Mouse (Mus musculus) forebrain, postnatal 0 days (tissue): Measurements from ENCODE around the gene Rdh16f1. TPM values are rescaled to one million over a fixed set of nuclear protein-coding genes. Genes with fewer than 3 reads are reported as not detected.

Experiments used
- ATAC-seq: fragments of 200-750 bp; cut with Nextera tagmentation; 2 replicates; pipeline ENCODE4 v1.8.0; 2017; ENCODE audit warnings: mild to moderate bottlenecking, moderate library complexity
- DNase-seq: peaks from one replicate; pipeline ENCODE4 v3.0.0-alpha.2; 2015
- H3K27ac ChIP-seq: fragments of 300-500 bp; sonication (generic); 2 replicates; pipeline ENCODE4 v1.5.1; 2014; ENCODE audit warnings: low read depth, mild to moderate bottlenecking, antibody characterized with exemption, low read length, moderate library complexity, mixed read lengths
- H3K27me3 ChIP-seq: fragments of 300-500 bp; sonication (generic); 2 replicates; pipeline ENCODE4 v1.6.1; 2014; ENCODE audit warnings: mild to moderate bottlenecking, low read length, mixed read lengths; ENCODE audit not compliant: insufficient read depth
- H3K36me3 ChIP-seq: fragments of 300-500 bp; sonication (generic); 2 replicates; pipeline ENCODE4 v1.6.1; 2014; ENCODE audit warnings: mild to moderate bottlenecking, moderate library complexity; ENCODE audit not compliant: insufficient read depth
- H3K4me1 ChIP-seq: fragments of 300-500 bp; sonication (generic); 2 replicates; pipeline ENCODE4 v1.6.1; 2014; ENCODE audit warnings: antibody characterized with exemption; ENCODE audit not compliant: insufficient read depth
- H3K4me2 ChIP-seq: fragments of 300-500 bp; sonication (generic); 2 replicates; pipeline ENCODE4 v1.6.1; 2014; ENCODE audit warnings: low read depth, mild to moderate bottlenecking, moderate library complexity
- H3K4me3 ChIP-seq: fragments of 300-500 bp; sonication (generic); 2 replicates; pipeline ENCODE4 v1.5.1; 2014; ENCODE audit warnings: low read depth, low read length, mixed read lengths
- H3K9ac ChIP-seq: fragments of 300-500 bp; sonication (generic); 2 replicates; pipeline ENCODE4 v1.6.1; 2014; ENCODE audit warnings: mild to moderate bottlenecking
- H3K9me3 ChIP-seq: fragments of 300-500 bp; sonication (generic); 2 replicates; pipeline ENCODE4 v1.6.1; 2016; ENCODE audit warnings: low read length
- CTCF ChIP-seq: sonication (generic); IDR thresholded peaks from 2 replicates; pipeline ENCODE4 v1.5.1; 2016; ENCODE audit warnings: antibody characterized with exemption, control low read depth, low read depth
- WGBS: fragments of 180-500 bp; shearing (Covaris S2); extraction: QIAGEN DNeasy Blood & Tissue Kit; methylation state at CpG from one replicate; pipeline ENCODE4 v1.1.7; 2014; 5-methylcytosine and 5-hydroxymethylcytosine counted together
- polyA plus RNA-seq: library from polyadenylated mRNA; unstranded; fragments of >200 nt; fragmentation: Nextera tagmentation; extraction: Ambion mirVana; gene quantifications from 2 replicates; pipeline ENCODE4 v1.2.1, GENCODE M21; 2015
- total RNA-seq: library from RNA; depleted of rRNA; stranded (reverse); fragments of >200 nt; gene quantifications from 2 replicates; pipeline ENCODE4 v1.2.3, GENCODE M21; 2014

The Rdh16f1 gene
- total and polyA plus RNA-seq, 2 experiments from 2014 or later = not detected

GRCm38 (mm10) chr10:127737552-127737951, 22.0 kb upstream of the Rdh16f1 start:
- Histone ChIP-seq H3K9me3 (no peaks in the 10 kb centered on the region), H3K27me3 (no peaks in the 10 kb centered on the region), H3K4me3 (no peak overlapping the region), H3K36me3 (peaks cover 13% of the 10 kb centered on the region), H3K4me1 (no peaks in the 10 kb centered on the region; the same call in 1 of the 2 replicates), H3K4me2 (no peak overlapping the region), H3K9ac (no peak overlapping the region), H3K27ac (no peak overlapping the region)
- TF ChIP-seq CTCF = no peak
- 25% methylated on average over 2 of the region's 2 CpGs for WGBS
- no peak for DNase-seq
- ATAC-seq = no peak

- Histone ChIP-seq H3K9me3 (no peaks in the 10 kb centered on the region), H3K36me3 (peaks cover 20% of the 10 kb centered on the region), H3K4me1 (no peaks in the 10 kb centered on the region; the same call in 1 of the 2 replicates), H3K27ac (no peak overlapping the region), H3K4me3 (no peak overlapping the region), H3K4me2 (no peak overlapping the region), H3K9ac (peak overlapping the region; percentile 84; the same call in 1 of the 2 replicates), H3K27me3 (no peaks in the 10 kb centered on the region)
- no peak for ATAC-seq
- TF ChIP-seq CTCF = peak; percentile 70
- WGBS = 51% methylated on average over 13 of the region's 13 CpGs
- peak; percentile 34 for DNase-seq
These were observed 21.3 kb upstream of the Rdh16f1 start for GRCm38 (mm10) chr10:127738151-127738882.

GRCm38 (mm10) chr10:127739083-127739660, 20.4 kb upstream of the Rdh16f1 start, which contains the start of gene Zbtb39:
Zbtb39 (plus strand) TSS chr10:127739538.
- Histone ChIP-seq H3K4me1 (no peaks in the 10 kb centered on the region; the same call in 1 of the 2 replicates), H3K36me3 (peaks cover 29% of the 10 kb centered on the region), H3K4me3 (peak within 1 kb of the TSS; percentile 94), H3K9me3 (no peaks in the 10 kb centered on the region), H3K9ac (peak within 1 kb of the TSS; percentile 84), H3K27ac (peak within 1 kb of the TSS; percentile 76), H3K27me3 (no peaks in the 10 kb centered on the region), H3K4me2 (peak within 1 kb of the TSS; percentile 65)
- DNase-seq (peak; percentile 85), ATAC-seq (peak; percentile 92)
- peak; percentile 64 for TF ChIP-seq CTCF
- WGBS = 8% methylated on average over 23 of the region's 61 CpGs

- DNase-seq = peak; percentile 23
- Histone ChIP-seq H3K4me3 (peak overlapping the region; percentile 94), H3K27me3 (no peaks in the 10 kb centered on the region), H3K36me3 (peaks cover 34% of the 10 kb centered on the region), H3K9me3 (no peaks in the 10 kb centered on the region), H3K27ac (peak overlapping the region; percentile 76), H3K4me2 (peak overlapping the region; percentile 65), H3K4me1 (no peaks in the 10 kb centered on the region; the same call in 1 of the 2 replicates), H3K9ac (peak overlapping the region; percentile 84)
- no peak for TF ChIP-seq CTCF
- under 1% methylated on average over 37 of the region's 55 CpGs for WGBS
- ATAC-seq = peak; percentile 58
These were observed 19.9 kb upstream of the Rdh16f1 start for GRCm38 (mm10) chr10:127739661-127740161.

GRCm38 (mm10) chr10:127744661-127745060, 14.9 kb upstream of the Rdh16f1 start:
- TF ChIP-seq CTCF = peak; percentile 63
- no peaks in the 10 kb centered on the region for H3K9me3 ChIP-seq
- DNase-seq = peak; percentile 42
- WGBS = 70% methylated on average over 5 of the region's 5 CpGs
- H3K4me2 ChIP-seq = no peak overlapping the region
- no peak overlapping the region for H3K27ac ChIP-seq
- H3K4me1 ChIP-seq = no peaks in the 10 kb centered on the region; the same call in 1 of the 2 replicates
- ATAC-seq = no peak
- no peaks in the 10 kb centered on the region for H3K27me3 ChIP-seq
- no peak overlapping the region for H3K4me3 ChIP-seq
- H3K9ac ChIP-seq = no peak overlapping the region
- H3K36me3 ChIP-seq = peaks cover 56% of the 10 kb centered on the region

GRCm38 (mm10) chr10:127745886-127746285, 13.7 kb upstream of the Rdh16f1 start:
- ATAC-seq = no peak
- Histone ChIP-seq H3K27ac (no peak overlapping the region), H3K4me3 (no peak overlapping the region), H3K9me3 (no peaks in the 10 kb centered on the region), H3K9ac (no peak overlapping the region), H3K27me3 (no peaks in the 10 kb centered on the region), H3K4me1 (no peaks in the 10 kb centered on the region), H3K36me3 (peaks cover 56% of the 10 kb centered on the region), H3K4me2 (no peak overlapping the region)
- 76% methylated on average over 5 of the region's 5 CpGs for WGBS
- no peak for TF ChIP-seq CTCF
- DNase-seq = no peak

- no peak for TF ChIP-seq CTCF
- Histone ChIP-seq H3K36me3 (peaks cover 46% of the 10 kb centered on the region), H3K27me3 (no peaks in the 10 kb centered on the region), H3K9ac (no peak overlapping the region), H3K27ac (no peak overlapping the region), H3K9me3 (no peaks in the 10 kb centered on the region), H3K4me2 (no peak overlapping the region), H3K4me3 (no peak overlapping the region), H3K4me1 (no peaks in the 10 kb centered on the region)
- 93% methylated on average over 8 of the region's 8 CpGs for WGBS
- DNase-seq (no peak), ATAC-seq (no peak)
These were observed 12.3 kb upstream of the Rdh16f1 start for GRCm38 (mm10) chr10:127747254-127747653.
